Mouse (Mus musculus) hindbrain, postnatal 0 days (tissue): ENCODE results near the gene Ephx3. TPM values are rescaled to one million over a fixed set of nuclear protein-coding genes. Genes with fewer than 3 reads are reported as not detected.
A peak's percentile ranks its signal among the peaks of the same experiment; 100 is the strongest.

Source experiments
- ATAC-seq: fragments of 200-750 bp; cut with Nextera tagmentation; 2 replicates; pipeline ENCODE4 v1.8.0; 2017; ENCODE audit warnings: mild to moderate bottlenecking, moderate TSS enrichment, moderate library complexity
- DNase-seq: peaks from one replicate; pipeline ENCODE4 v3.0.0-alpha.2; 2015; ENCODE audit warnings: low spot score
- H3K27ac ChIP-seq: fragments of 300-500 bp; sonication (generic); 2 replicates; pipeline ENCODE4 v1.5.1; 2014; ENCODE audit warnings: mild to moderate bottlenecking
- H3K27me3 ChIP-seq: fragments of 300-500 bp; sonication (generic); 2 replicates; pipeline ENCODE4 v1.6.1; 2014; ENCODE audit warnings: low read length, mixed read lengths; ENCODE audit not compliant: insufficient read depth
- H3K36me3 ChIP-seq: fragments of 300-500 bp; sonication (generic); 2 replicates; pipeline ENCODE4 v1.6.1; 2014; ENCODE audit warnings: low read length, mixed read lengths; ENCODE audit not compliant: insufficient read depth
- H3K4me1 ChIP-seq: fragments of 300-500 bp; sonication (generic); 2 replicates; pipeline ENCODE4 v1.6.1; 2014; ENCODE audit warnings: antibody characterized with exemption, low read length, mixed read lengths; ENCODE audit not compliant: insufficient read depth
- H3K4me2 ChIP-seq: fragments of 300-500 bp; sonication (generic); 2 replicates; pipeline ENCODE4 v1.6.1; 2014; ENCODE audit warnings: low read depth, mild to moderate bottlenecking, low read length, moderate library complexity, mixed read lengths
- H3K4me3 ChIP-seq: fragments of 300-500 bp; sonication (generic); 2 replicates; pipeline ENCODE4 v1.5.1; 2014; ENCODE audit warnings: low read length
- H3K9ac ChIP-seq: fragments of 300-500 bp; sonication (generic); replicated peaks from 2 replicates; pipeline ENCODE4 v1.6.1; 2014; ENCODE audit warnings: mild to moderate bottlenecking, low read length, moderate library complexity, mixed read lengths
- H3K9me3 ChIP-seq: fragments of 300-500 bp; sonication (generic); 2 replicates; pipeline ENCODE4 v1.6.1; 2016; ENCODE audit warnings: low read length, mixed read lengths
- CTCF ChIP-seq: IDR thresholded peaks from 2 replicates; pipeline ENCODE4 v1.5.1; 2016; ENCODE audit warnings: antibody characterized with exemption, control low read depth, low read depth
- WGBS: fragments of 180-500 bp; shearing (Covaris S2); extraction: QIAGEN DNeasy Blood & Tissue Kit; methylation state at CpG from one replicate; pipeline ENCODE4 v1.1.7; 2014; 5-methylcytosine and 5-hydroxymethylcytosine counted together
- polyA plus RNA-seq: library from polyadenylated mRNA; unstranded; fragments of >200 nt; fragmentation: Nextera tagmentation; extraction: Ambion mirVana; gene quantifications from 2 replicates; pipeline ENCODE4 v1.2.1, GENCODE M21; 2015
- total RNA-seq: library from RNA; depleted of rRNA; stranded (reverse); fragments of >200 nt; gene quantifications from 2 replicates; pipeline ENCODE4 v1.2.3, GENCODE M21; 2014

Gene Ephx3
- total and polyA plus RNA-seq, 2 experiments from 2014 or later: 0.31 to 0.48 TPM

- TF ChIP-seq CTCF: no peak
Measured at GRCm38 (mm10) chr17:32179621-32180491, 9.5 kb downstream of the Ephx3 start.

GRCm38 (mm10) chr17:32176919-32177318 lies 12.4 kb downstream of the Ephx3 start:
- Histone ChIP-seq H3K9me3 (no peaks in the 10 kb centered on the region), H3K4me3 (no peak overlapping the region), H3K27me3 (no peaks in the 10 kb centered on the region), H3K9ac (no peak overlapping the region), H3K27ac (no peak overlapping the region), H3K36me3 (no peaks in the 10 kb centered on the region), H3K4me2 (no peak overlapping the region), H3K4me1 (no peaks in the 10 kb centered on the region)
- no peak for TF ChIP-seq CTCF
- ATAC-seq: no peak
- DNase-seq: no peak
- WGBS: 93% methylated on average over 4 of the region's 4 CpGs

More at GRCm38 (mm10) chr17:32179621-32180491, 9.5 kb downstream of the Ephx3 start:
- Histone ChIP-seq H3K27me3 (no peaks in the 10 kb centered on the region), H3K4me2 (no peak overlapping the region), H3K9me3 (no peaks in the 10 kb centered on the region), H3K4me1 (no peaks in the 10 kb centered on the region), H3K9ac (no peak overlapping the region), H3K4me3 (no peak overlapping the region), H3K36me3 (no peaks in the 10 kb centered on the region), H3K27ac (peak overlapping the region; percentile 79)
- DNase-seq (peak; percentile 81), ATAC-seq (peak; percentile 94)
- 7% methylated on average over 11 of the region's 11 CpGs for WGBS

GRCm38 (mm10) chr17:32173166-32173565 lies 16.2 kb downstream of the Ephx3 start:
- Histone ChIP-seq H3K27me3 (no peaks in the 10 kb centered on the region), H3K4me3 (no peak overlapping the region), H3K9me3 (no peaks in the 10 kb centered on the region), H3K27ac (no peak overlapping the region), H3K4me2 (no peak overlapping the region), H3K9ac (no peak overlapping the region), H3K4me1 (no peaks in the 10 kb centered on the region), H3K36me3 (no peaks in the 10 kb centered on the region)
- ATAC-seq (no peak), DNase-seq (peak; percentile 13)
- TF ChIP-seq CTCF: no peak
- 66% methylated on average over 7 of the region's 7 CpGs for WGBS

- Histone ChIP-seq H3K9ac (no peak overlapping the region), H3K9me3 (no peaks in the 10 kb centered on the region), H3K36me3 (no peaks in the 10 kb centered on the region), H3K4me1 (no peaks in the 10 kb centered on the region), H3K27me3 (no peaks in the 10 kb centered on the region), H3K27ac (no peak overlapping the region), H3K4me2 (no peak overlapping the region), H3K4me3 (no peak overlapping the region)
- WGBS: 91% methylated on average over 2 of the region's 2 CpGs
- ATAC-seq (no peak), DNase-seq (no peak)
- no peak for TF ChIP-seq CTCF
Measured at GRCm38 (mm10) chr17:32172485-32172884, 16.9 kb downstream of the Ephx3 start.

GRCm38 (mm10) chr17:32169518-32170225 lies 19.7 kb downstream of the Ephx3 start:
- ATAC-seq: no peak
- 75% methylated on average over 4 of the region's 4 CpGs for WGBS
- no peak for TF ChIP-seq CTCF

GRCm38 (mm10) chr17:32166687-32167086 lies 22.7 kb downstream of the Ephx3 start, which contains the start of gene Notch3:
Notch3 (minus strand) TSS chr17:32166852.
- ATAC-seq (peak; percentile 60; the same call in 1 of the 2 replicates), DNase-seq (peak; percentile 78)
- H3K9ac ChIP-seq: peak within 1 kb of the TSS; percentile 62
- peak within 1 kb of the TSS; percentile 45 for H3K4me3 ChIP-seq
- TF ChIP-seq CTCF: no peak
- H3K4me2 ChIP-seq: peak within 1 kb of the TSS; percentile 83
- no peaks in the 10 kb centered on the region for H3K27me3 ChIP-seq
- WGBS: 0% methylated on average over 27 of the region's 39 CpGs
- peak within 1 kb of the TSS; percentile 75 for H3K27ac ChIP-seq
- H3K9me3 ChIP-seq: no peaks in the 10 kb centered on the region
- H3K36me3 ChIP-seq: no peaks in the 10 kb centered on the region
- no peaks in the 10 kb centered on the region for H3K4me1 ChIP-seq

More at GRCm38 (mm10) chr17:32169518-32170225, 19.7 kb downstream of the Ephx3 start:
- Histone ChIP-seq H3K4me3 (no peak overlapping the region), H3K9me3 (no peaks in the 10 kb centered on the region), H3K27ac (no peak overlapping the region), H3K27me3 (no peaks in the 10 kb centered on the region), H3K36me3 (no peaks in the 10 kb centered on the region), H3K4me1 (no peaks in the 10 kb centered on the region), H3K4me2 (no peak overlapping the region), H3K9ac (no peak overlapping the region)
- DNase-seq: no peak
